ENCODE assay signal across 22 mouse cellular contexts in the genomic region with DNA sequence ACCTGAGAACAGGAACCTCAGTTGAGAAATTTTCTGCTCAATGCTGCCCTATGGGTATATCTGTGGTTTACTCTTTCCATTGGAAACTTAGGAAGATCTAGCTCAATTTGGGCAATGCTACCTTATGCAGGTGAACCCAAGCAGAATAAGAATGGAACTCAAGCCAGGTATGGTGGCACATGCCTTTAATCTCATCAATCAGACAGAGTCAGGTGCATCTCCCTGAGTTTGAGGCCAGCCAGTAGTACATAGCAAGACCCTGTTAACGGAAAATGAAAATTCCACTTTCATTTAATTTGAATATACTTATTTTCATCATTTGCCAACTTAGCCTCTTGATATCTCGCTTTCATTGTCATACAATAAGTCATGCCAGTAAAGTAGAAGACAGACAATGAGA. TPM values are rescaled to one million over a fixed set of nuclear protein-coding genes. Genes with fewer than 3 reads are reported as not detected.
"Had no signal": no experiment of that assay in that cellular context is flagged by ENCODE, and none has a peak within 500 bp of the region (broad histone marks: within the 10 kb centered on the region; RNA-seq: fewer than 3 reads in every experiment).

No protein-coding gene starts in this region.

- DNase-seq: lung, adult 18-20 months; lung, embryonic 14.5 days; lung, postnatal 10 days; lung, postnatal 4 days; retina, postnatal 1 day; right cerebral cortex, adult 18-20 months; right cerebral cortex, postnatal 25 days; right cerebral cortex, postnatal 4 days; spleen, adult 18-20 months; thymus, adult 18-20 months; thymus, postnatal 14 days; thymus, postnatal 36 days had no signal

- H3K4me2 ChIP-seq: lung, embryonic 14.5 days; midbrain, embryonic 12.5 days; neural tube, embryonic 13.5 days; neural tube, embryonic 15.5 days had no signal

- ATAC-seq: midbrain, embryonic 16.5 days had no signal

- H3K27ac ChIP-seq: liver, embryonic 14.5 days; midbrain, embryonic 12.5 days; neural tube, embryonic 13.5 days; neural tube, embryonic 15.5 days had no signal

- H3K4me1 ChIP-seq: midbrain, embryonic 12.5 days; neural tube, embryonic 13.5 days; neural tube, embryonic 15.5 days had no signal

- H3K9ac ChIP-seq: liver, embryonic 14.5 days; lung, embryonic 14.5 days; midbrain, embryonic 12.5 days; neural tube, embryonic 13.5 days; neural tube, embryonic 15.5 days had no signal

- H3K36me3 ChIP-seq: midbrain, embryonic 12.5 days; neural tube, embryonic 13.5 days; neural tube, embryonic 15.5 days had no signal

- H3K4me3 ChIP-seq: midbrain, embryonic 12.5 days; myocyte; neural tube, embryonic 13.5 days; neural tube, embryonic 15.5 days had no signal

- H3K27me3 ChIP-seq: midbrain, embryonic 12.5 days; neural tube, embryonic 13.5 days; neural tube, embryonic 15.5 days had no signal

RNA-seq across cellular contexts. Expression of a gene that starts 2.1 kb away (rescaled TPM):
- polyA plus RNA-seq: lung, embryonic 14.5 days; midbrain, embryonic 12.5 days; midbrain, embryonic 16.5 days; myocyte; neural tube, embryonic 11.5 days; neural tube, embryonic 13.5 days; neural tube, embryonic 15.5 days; small intestine, adult 2 months; stomach, embryonic 14.5 days; thymus, postnatal 0 days had no signal
